Mouse (Mus musculus) testis, adult 10 weeks (tissue): ENCODE results near the gene Syt7. TPM values are rescaled to one million over a fixed set of nuclear protein-coding genes. Genes with fewer than 3 reads are reported as not detected.

Experiments
- polyA plus RNA-seq: library from polyadenylated mRNA; stranded (reverse); fragments of 350-450 nt; fragmentation: Illumina TruSeq; extraction: RNeasy Lipid Tissue Mini Kit (QIAGEN cat#74804); gene quantifications from one replicate; pipeline ENCODE4 v1.2.3, GENCODE M21; 2014; ENCODE audit warnings: low read depth, low replicate concordance

The Syt7 gene
- 3.8 TPM for polyA plus RNA-seq

DNA sequence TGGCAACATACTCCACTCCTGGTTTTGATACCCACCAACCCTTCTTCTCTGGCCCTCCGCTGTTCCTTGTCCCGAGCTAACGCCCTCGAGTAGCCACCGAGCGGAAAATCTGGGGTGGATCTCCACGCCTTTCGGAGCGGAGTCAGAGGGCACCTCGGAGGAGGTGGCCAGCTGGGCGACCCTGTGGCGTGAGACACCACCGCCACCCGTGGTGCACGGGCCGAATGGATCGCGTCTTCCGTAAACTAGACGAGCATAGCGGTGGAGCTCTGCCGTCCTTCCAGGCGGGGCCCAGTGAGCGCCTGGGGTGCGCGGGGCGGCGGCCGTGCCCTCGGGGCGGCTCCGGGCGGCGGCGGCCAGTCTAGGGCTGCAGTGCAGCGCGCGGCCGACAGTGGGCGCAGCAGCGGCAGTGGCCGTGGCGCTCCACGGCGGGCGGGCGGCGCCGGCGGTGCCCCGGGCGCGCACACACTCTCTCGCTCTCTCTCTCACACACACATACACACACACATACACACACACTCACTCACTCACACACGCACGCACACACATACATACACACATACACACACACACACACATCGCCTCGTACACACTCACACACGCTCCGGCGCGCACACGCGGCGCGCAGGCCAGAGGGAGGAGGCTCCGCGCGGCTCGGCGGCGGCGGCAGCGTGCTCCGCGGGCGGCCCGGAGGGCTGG is at the start of gene Syt7:
Gene Syt7 (plus strand): TSS at position 476 of the 699 bp plus-strand sequence.

DNA sequence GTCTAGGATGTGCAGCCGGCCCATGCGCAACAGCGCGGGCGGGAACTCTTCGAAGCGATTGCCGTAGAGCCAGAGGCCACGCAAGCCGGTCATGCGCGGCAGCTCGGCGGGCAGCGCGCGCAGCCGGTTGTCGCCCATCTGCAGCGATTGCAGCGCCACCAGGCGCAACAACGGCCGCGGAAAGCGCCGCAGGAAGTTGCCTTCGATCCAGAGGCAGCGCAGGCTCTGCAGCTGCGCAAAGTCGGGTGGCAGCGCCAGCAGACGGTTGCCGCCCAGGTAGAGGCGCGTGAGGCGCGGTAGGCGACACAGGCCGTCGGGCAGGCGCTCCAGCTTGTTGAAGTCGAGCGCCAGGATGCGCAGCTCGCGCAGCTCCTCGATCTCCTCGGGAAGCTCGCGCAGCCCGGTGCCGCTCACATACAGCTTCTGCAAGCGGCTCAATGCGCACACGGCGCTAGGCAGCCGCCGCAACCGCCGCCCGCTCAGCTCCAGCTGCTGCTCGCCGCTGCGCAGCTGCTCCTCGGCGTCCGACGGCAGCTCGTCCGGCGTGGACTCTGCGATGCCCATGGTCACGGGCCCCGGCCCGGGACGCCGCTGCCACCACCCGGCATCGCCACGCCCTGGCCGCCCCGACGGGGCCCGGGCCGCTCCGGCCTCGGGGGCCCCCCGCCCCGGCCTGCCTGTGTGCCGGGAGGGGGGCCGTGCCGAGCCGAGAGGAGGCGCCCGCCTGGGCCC is 68.0 kb downstream of the Syt7 start, which contains the start of gene Lrrc10b:
Gene Lrrc10b (minus strand): TSS at position 722 of the 732 bp plus-strand sequence.

DNA sequence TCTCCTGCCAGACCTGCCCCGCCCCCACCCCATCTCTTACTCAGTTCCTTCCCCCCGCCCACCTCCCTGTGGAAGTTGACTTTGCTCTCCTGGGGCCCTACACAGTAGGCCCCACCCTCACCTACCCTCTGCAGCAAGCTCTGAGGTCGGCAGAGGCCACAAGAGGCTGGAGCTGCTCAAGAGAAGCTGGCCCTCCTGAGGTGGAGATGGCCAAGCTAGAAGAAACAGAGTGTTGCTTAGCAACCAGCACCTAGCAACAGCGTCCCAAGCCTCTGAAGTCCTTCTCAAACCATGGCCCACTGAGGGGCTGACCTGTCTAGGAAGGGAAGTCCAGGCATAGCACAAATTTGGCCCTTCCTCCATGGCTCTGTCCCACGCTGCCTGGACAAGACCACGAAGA is 93.8 kb downstream of the Syt7 start, which contains the start of gene Ppp1r32:
Gene Ppp1r32 (minus strand): TSS at position 226 of the 400 bp plus-strand sequence.

Other genes starting within 250 kb of the Syt7 start
- gene Fads1, start 206.2 kb upstream of the Syt7 start, polyA plus RNA-seq = 33.5 TPM
- 80.5 TPM for gene Tmem258, start 185.1 kb upstream of the Syt7 start, polyA plus RNA-seq
- 3.1 TPM for gene Fen1, start 184.9 kb upstream of the Syt7 start, polyA plus RNA-seq
- gene Myrf, start 148.3 kb upstream of the Syt7 start, polyA plus RNA-seq = 0.36 TPM
- gene Dagla, start 84.2 kb upstream of the Syt7 start, polyA plus RNA-seq = 0.04 TPM
- gene Lrrc10b, start 68.4 kb downstream of the Syt7 start, polyA plus RNA-seq = 1.8 TPM
- gene Ppp1r32, start 93.8 kb downstream of the Syt7 start, polyA plus RNA-seq = 26.0 TPM
- gene Cpsf7, start 136.2 kb downstream of the Syt7 start, polyA plus RNA-seq = 42.4 TPM
- gene Sdhaf2, start 137.1 kb downstream of the Syt7 start, polyA plus RNA-seq = 31.7 TPM
- gene Tmem216, start 167.1 kb downstream of the Syt7 start, polyA plus RNA-seq = 8.5 TPM
- gene Cyb561a3, start 188.1 kb downstream of the Syt7 start, polyA plus RNA-seq = 3.3 TPM
- 16.5 TPM for gene Tmem138, start 188.3 kb downstream of the Syt7 start, polyA plus RNA-seq
- 101 TPM for gene Ddb1, start 216.2 kb downstream of the Syt7 start, polyA plus RNA-seq
- 31.6 TPM for gene Tkfc, start 216.6 kb downstream of the Syt7 start, polyA plus RNA-seq
- gene Vwce, start 245.1 kb downstream of the Syt7 start, polyA plus RNA-seq = 0.17 TPM